In genomic region chr5:141241645-141242284, GRCm38 (mm10) we compare ENCODE assay signal across 8 mouse cellular contexts. TPM values are rescaled to one million over a fixed set of nuclear protein-coding genes. Genes with fewer than 3 reads are reported as not detected.
A peak's percentile ranks its signal among the peaks of the same experiment; 100 is the strongest.
DNase-seq lines count a peak whose midpoint lies in the region; ATAC-seq and TF ChIP-seq lines count a peak whose summit lies in the region.

No protein-coding gene starts in this region.

- ATAC-seq in forebrain, postnatal 0 days, result no peak; the same call in 1 of the 2 replicates
- ATAC-seq in liver, embryonic 13.5 days (ENCODE audit: low read depth), result peak; percentile 44

- 3% methylated on average over 61 of the region's 82 CpGs for WGBS in forebrain, postnatal 0 days
- WGBS in liver, embryonic 13.5 days (ENCODE audit: insufficient replicate concordance), result 1% methylated on average over 71 of the region's 82 CpGs

- H3K4me1 ChIP-seq in forebrain, postnatal 0 days (ENCODE audit: insufficient read depth), result peaks cover 10% of the 10 kb centered on the region
- peaks cover 13% of the 10 kb centered on the region for H3K4me1 ChIP-seq in liver, embryonic 13.5 days (replicated peaks)

- TF ChIP-seq CTCF in forebrain, postnatal 0 days (IDR thresholded peaks at IDR 0.05; ENCODE audit: low read depth), result no peak

- no peak overlapping the region for H3K27ac ChIP-seq in forebrain, postnatal 0 days (ENCODE audit: low read depth, low read length)
- H3K27ac ChIP-seq in liver, embryonic 13.5 days, result no peak overlapping the region

- DNase-seq in embryo, embryonic 9.5 days (ENCODE audit: extremely low spot score), result peak; percentile 12
- no peak for DNase-seq in embryo, embryonic 10 days (ENCODE audit: low spot score)
- DNase-seq in ovary, postnatal 36 days (ENCODE audit: low spot score), result peak; percentile 5
- DNase-seq in ovary, postnatal 10 days (ENCODE audit: low spot score), result no peak
- DNase-seq in forebrain, postnatal 0 days, result no peak
- DNase-seq in liver, embryonic 13.5 days, result no peak
- DNase-seq in thymus, postnatal 25 days, result peak; percentile 4
- DNase-seq in retina, embryonic 14.5 days (ENCODE audit: low spot score), result no peak

- no peaks in the 10 kb centered on the region for H3K36me3 ChIP-seq in forebrain, postnatal 0 days (ENCODE audit: insufficient read depth)
- no peaks in the 10 kb centered on the region for H3K36me3 ChIP-seq in liver, embryonic 13.5 days

- peak overlapping the region; percentile 95 for H3K4me2 ChIP-seq in forebrain, postnatal 0 days (ENCODE audit: low read depth)
- peak overlapping the region; percentile 65 for H3K4me2 ChIP-seq in liver, embryonic 13.5 days

- H3K9me3 ChIP-seq in forebrain, postnatal 0 days (ENCODE audit: low read length), result no peaks in the 10 kb centered on the region
- H3K9me3 ChIP-seq in liver, embryonic 13.5 days (replicated peaks), result no peaks in the 10 kb centered on the region

- peaks cover 24% of the 10 kb centered on the region for H3K27me3 ChIP-seq in forebrain, postnatal 0 days (ENCODE audit: insufficient read depth, low read length)
- H3K27me3 ChIP-seq in liver, embryonic 13.5 days, result peaks cover 67% of the 10 kb centered on the region

- H3K9ac ChIP-seq in forebrain, postnatal 0 days, result peak overlapping the region; percentile 58
- H3K9ac ChIP-seq in liver, embryonic 13.5 days, result peak overlapping the region; percentile 56

- H3K4me3 ChIP-seq in forebrain, postnatal 0 days (ENCODE audit: low read depth, low read length), result peak overlapping the region; percentile 72
- H3K4me3 ChIP-seq in liver, embryonic 13.5 days (replicated peaks), result peak overlapping the region; percentile 56

RNA-seq across cellular contexts. Expression of gene Sdk1, which starts 0.5 kb away (rescaled TPM):
- total RNA-seq in forebrain, postnatal 0 days (2014; rRNA removed), result 11.8 and 13.6 TPM in 2 replicates
- 1.1 and 1.5 TPM in 2 replicates for polyA plus RNA-seq in forebrain, postnatal 0 days (2015; fragmentation: Nextera tagmentation; extraction: Ambion mirVana)
- 0.10 and 0.14 TPM in 2 replicates for polyA plus RNA-seq in liver, embryonic 13.5 days (2015; fragmentation: Nextera tagmentation; extraction: Ambion mirVana)

Comparison
In these comparisons a context has a peak if more than half of its experiments do, and no peak if none do; other contexts are left out.
1. DNase-seq: peak in embryo, embryonic 9.5 days (single experiment), ovary, postnatal 36 days (single experiment) and thymus, postnatal 25 days (single experiment); none in embryo, embryonic 10 days (single experiment), ovary, postnatal 10 days (single experiment), forebrain, postnatal 0 days (single experiment), liver, embryonic 13.5 days (single experiment) and retina, embryonic 14.5 days (single experiment).